Mouse (Mus musculus) midbrain, postnatal 0 days (tissue): ENCODE results near the gene S100a6. TPM values are rescaled to one million over a fixed set of nuclear protein-coding genes. Genes with fewer than 3 reads are reported as not detected.

Experiments used
- ATAC-seq: fragments of 200-750 bp; cut with Nextera tagmentation; 2 replicates; pipeline ENCODE4 v1.8.0; 2017; ENCODE audit warnings: moderate number of reproducible peaks, mild to moderate bottlenecking, moderate TSS enrichment, moderate library complexity; ENCODE audit not compliant: low FRiP score
- DNase-seq: peaks from one replicate; pipeline ENCODE4 v3.0.0-alpha.2; 2015; ENCODE audit warnings: low spot score
- H3K27ac ChIP-seq: fragments of 300-500 bp; sonication (generic); 2 replicates; pipeline ENCODE4 v1.5.1; 2014; ENCODE audit warnings: low read depth, mild to moderate bottlenecking, low read length, mixed read lengths
- H3K27me3 ChIP-seq: fragments of 300-500 bp; sonication (generic); 2 replicates; pipeline ENCODE4 v1.6.1; 2014; ENCODE audit warnings: low read length, control low read depth, mixed read lengths; ENCODE audit not compliant: insufficient read depth
- H3K36me3 ChIP-seq: fragments of 300-500 bp; sonication (generic); 2 replicates; pipeline ENCODE4 v1.6.1; 2014; ENCODE audit warnings: low read length, control low read depth, mixed read lengths; ENCODE audit not compliant: insufficient read depth
- H3K4me1 ChIP-seq: fragments of 300-500 bp; sonication (generic); 2 replicates; pipeline ENCODE4 v1.6.1; 2014; ENCODE audit warnings: mild to moderate bottlenecking, control low read depth, antibody characterized with exemption, low read length, mixed read lengths; ENCODE audit not compliant: insufficient read depth
- H3K4me2 ChIP-seq: fragments of 300-500 bp; sonication (generic); 2 replicates; pipeline ENCODE4 v1.6.1; 2014; ENCODE audit warnings: low read depth, mild to moderate bottlenecking, low read length, mixed read lengths; ENCODE audit not compliant: poor library complexity, severe bottlenecking
- H3K4me3 ChIP-seq: fragments of 300-500 bp; sonication (generic); 2 replicates; pipeline ENCODE4 v1.5.1; 2014; ENCODE audit warnings: low read depth, mild to moderate bottlenecking, low read length, moderate library complexity
- H3K9ac ChIP-seq: fragments of 300-500 bp; sonication (generic); replicated peaks from 2 replicates; pipeline ENCODE4 v1.6.1; 2014; ENCODE audit warnings: mild to moderate bottlenecking, low read length, moderate library complexity, mixed read lengths; ENCODE audit not compliant: poor library complexity, severe bottlenecking
- H3K9me3 ChIP-seq: fragments of 300-500 bp; sonication (generic); 2 replicates; pipeline ENCODE4 v1.6.1; 2016; ENCODE audit warnings: low read length, control low read depth
- CTCF ChIP-seq: IDR thresholded peaks from 2 replicates; pipeline ENCODE4 v1.5.1; 2016; ENCODE audit warnings: antibody characterized with exemption, mild to moderate bottlenecking
- WGBS: fragments of 180-500 bp; shearing (Covaris S2); extraction: QIAGEN DNeasy Blood & Tissue Kit; methylation state at CpG from one replicate; pipeline ENCODE4 v1.1.7; 2014; 5-methylcytosine and 5-hydroxymethylcytosine counted together
- polyA plus RNA-seq: library from polyadenylated mRNA; unstranded; fragments of >200 nt; fragmentation: Nextera tagmentation; extraction: Ambion mirVana; gene quantifications from 2 replicates; pipeline ENCODE4 v1.2.1, GENCODE M21; 2015
- total RNA-seq: library from RNA; depleted of rRNA; stranded (reverse); fragments of >200 nt; gene quantifications from 2 replicates; pipeline ENCODE4 v1.2.3, GENCODE M21; 2014

The S100a6 gene
- total and polyA plus RNA-seq, 2 experiments from 2014 or later: 13.8 to 50.9 TPM

DNA sequence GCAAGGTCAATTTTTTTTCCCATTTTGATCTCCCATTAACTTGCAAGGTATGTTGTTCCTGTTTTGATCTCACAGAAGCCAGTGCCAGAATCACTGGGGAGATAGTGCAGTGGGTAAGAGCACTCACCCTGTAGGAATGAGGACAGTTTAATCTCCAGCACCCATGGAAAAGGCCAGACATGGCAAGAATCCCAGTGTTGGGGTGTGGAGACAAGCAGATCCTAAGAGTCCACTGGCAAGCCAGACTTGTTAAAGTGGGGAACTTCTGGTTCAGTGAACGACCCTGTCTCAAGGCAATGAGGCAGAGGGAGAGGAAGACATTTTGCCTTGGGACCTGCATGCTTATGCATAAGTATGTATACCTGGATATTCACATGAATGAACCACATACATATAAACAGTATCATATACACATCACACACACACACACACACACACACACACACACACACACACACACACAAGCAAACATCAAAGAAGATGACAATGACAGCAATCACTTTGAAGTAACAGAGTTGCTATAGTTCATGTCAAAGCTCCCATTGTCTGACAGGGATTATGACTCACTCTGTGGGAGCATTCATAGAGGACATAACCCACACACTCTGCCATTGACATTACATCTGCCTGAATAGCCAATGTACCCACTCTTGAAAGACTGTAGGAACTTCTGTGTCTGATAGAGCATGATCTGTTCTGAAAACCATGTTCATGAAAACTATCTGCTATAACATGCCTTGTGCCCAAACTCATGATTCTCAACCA lies 26.0 kb downstream of the S100a6 start:
- no peak overlapping the region for H3K27ac ChIP-seq
- TF ChIP-seq CTCF: no peak
- H3K9ac ChIP-seq: no peak overlapping the region
- no peaks in the 10 kb centered on the region for H3K27me3 ChIP-seq
- WGBS: 53% methylated on average over 1 of the region's 1 CpGs
- H3K4me3 ChIP-seq: no peak overlapping the region
- H3K9me3 ChIP-seq: no peaks in the 10 kb centered on the region
- DNase-seq (no peak), ATAC-seq (no peak)
- no peaks in the 10 kb centered on the region for H3K4me1 ChIP-seq
- no peak overlapping the region for H3K4me2 ChIP-seq
- H3K36me3 ChIP-seq: no peaks in the 10 kb centered on the region

DNA sequence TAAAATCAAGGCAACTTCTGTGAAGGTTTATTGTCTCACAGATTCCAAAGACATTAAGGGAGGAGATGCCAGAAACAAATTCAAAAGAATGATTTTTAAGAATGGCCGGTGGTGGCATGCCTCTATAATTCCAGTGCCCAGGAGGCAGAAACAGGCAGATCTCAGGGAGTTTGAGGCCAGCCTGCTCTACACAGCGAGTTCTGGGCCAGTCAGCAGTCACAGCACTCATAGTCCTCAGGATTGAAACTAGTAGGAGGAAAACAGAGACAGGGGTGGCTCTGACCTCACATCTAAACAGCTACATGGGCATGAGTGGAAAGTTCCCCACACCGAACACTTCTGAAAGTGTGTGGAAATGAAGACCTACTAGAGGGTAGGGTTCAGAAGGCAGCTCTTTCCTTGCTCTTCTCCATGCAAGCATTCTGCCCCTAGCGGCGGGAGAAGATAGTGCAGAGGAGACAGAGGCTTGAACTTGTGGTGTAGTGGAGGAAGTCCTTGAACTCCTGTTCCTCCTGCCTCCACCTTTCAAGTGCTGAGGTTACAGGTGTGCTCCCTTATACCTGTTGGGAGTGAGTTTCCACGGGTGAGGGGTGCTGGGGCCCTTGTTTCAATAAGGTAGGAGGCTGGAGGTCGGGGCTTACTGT lies 27.0 kb downstream of the S100a6 start:
- Histone ChIP-seq H3K9me3 (no peaks in the 10 kb centered on the region), H3K4me3 (no peak overlapping the region), H3K36me3 (no peaks in the 10 kb centered on the region), H3K4me1 (no peaks in the 10 kb centered on the region), H3K4me2 (no peak overlapping the region), H3K9ac (no peak overlapping the region), H3K27ac (no peak overlapping the region), H3K27me3 (no peaks in the 10 kb centered on the region)
- DNase-seq (no peak), ATAC-seq (no peak)
- TF ChIP-seq CTCF: peak; percentile 57
- 56% methylated on average over 7 of the region's 7 CpGs for WGBS

DNA sequence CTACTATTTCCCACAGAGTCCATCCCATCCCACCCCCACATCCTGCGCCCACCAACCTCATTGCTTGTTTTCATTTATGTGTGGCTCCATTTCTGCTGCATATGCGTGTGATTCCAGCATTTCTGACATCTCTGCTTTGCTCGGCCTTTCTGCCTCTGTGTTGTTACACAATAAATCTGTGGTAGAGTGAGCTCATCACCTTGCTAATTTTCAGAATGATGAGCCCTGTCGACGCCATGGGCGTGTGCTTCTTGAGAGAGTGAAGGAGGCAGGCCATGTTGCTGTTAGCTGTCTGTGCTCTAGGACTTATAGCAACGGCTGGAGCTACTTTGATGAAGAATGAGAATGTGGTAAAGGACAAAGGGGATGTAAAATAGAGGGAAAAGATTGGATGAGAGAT lies 28.3 kb downstream of the S100a6 start:
- H3K9me3 ChIP-seq: no peaks in the 10 kb centered on the region
- no peaks in the 10 kb centered on the region for H3K36me3 ChIP-seq
- H3K4me1 ChIP-seq: no peaks in the 10 kb centered on the region
- no peak overlapping the region for H3K9ac ChIP-seq
- 87% methylated on average over 7 of the region's 7 CpGs for WGBS
- no peaks in the 10 kb centered on the region for H3K27me3 ChIP-seq
- TF ChIP-seq CTCF: no peak
- DNase-seq: no peak
- H3K27ac ChIP-seq: no peak overlapping the region
- H3K4me2 ChIP-seq: no peak overlapping the region
- H3K4me3 ChIP-seq: no peak overlapping the region
- ATAC-seq: no peak

DNA sequence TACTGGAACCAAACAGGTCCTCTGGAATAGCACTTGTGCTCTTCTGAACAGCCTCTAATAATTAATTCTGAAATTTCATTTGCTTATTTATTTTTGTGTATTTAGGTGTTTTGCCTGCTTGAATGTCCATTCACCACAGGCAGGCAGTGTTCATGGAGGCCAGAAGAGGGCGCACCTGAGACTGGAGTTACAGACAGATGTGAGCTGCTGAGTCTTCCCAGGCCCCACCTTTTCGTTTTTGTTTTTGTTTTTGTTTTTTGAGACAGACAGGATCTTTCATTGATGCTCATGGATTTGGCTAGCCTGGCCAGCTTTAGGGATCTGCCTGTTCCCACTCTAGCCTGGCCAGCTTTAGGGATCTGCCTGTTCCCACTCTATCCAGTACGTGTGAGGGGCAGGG lies 31.5 kb downstream of the S100a6 start:
- H3K27me3 ChIP-seq: no peaks in the 10 kb centered on the region
- no peak for ATAC-seq
- no peak for DNase-seq
- no peaks in the 10 kb centered on the region for H3K36me3 ChIP-seq
- 49% methylated on average over 3 of the region's 3 CpGs for WGBS
- no peak overlapping the region for H3K27ac ChIP-seq
- peak; percentile 55 for TF ChIP-seq CTCF
- no peak overlapping the region for H3K4me2 ChIP-seq
- H3K9me3 ChIP-seq: no peaks in the 10 kb centered on the region
- H3K4me1 ChIP-seq: no peaks in the 10 kb centered on the region
- H3K9ac ChIP-seq: no peak overlapping the region
- no peak overlapping the region for H3K4me3 ChIP-seq

DNA sequence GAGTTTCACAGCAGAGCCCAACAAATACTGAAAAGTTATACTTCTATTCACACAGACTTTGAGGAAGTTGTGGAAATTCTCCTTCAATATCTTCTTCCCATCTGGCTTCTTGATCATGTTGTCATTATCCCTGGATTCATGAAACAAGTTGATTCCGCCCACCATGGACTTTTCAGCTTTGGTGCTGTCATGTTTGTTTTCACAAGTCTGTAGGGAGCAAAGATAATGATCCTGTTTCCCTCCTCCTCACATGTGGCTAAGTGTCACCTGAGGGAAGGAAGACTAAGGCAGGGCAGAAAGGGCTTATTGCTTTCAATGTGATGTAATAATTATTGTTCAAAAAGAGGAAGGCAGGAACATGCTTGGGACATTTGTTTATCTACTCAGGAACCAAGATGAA lies 34.6 kb downstream of the S100a6 start:
- H3K4me1 ChIP-seq: no peaks in the 10 kb centered on the region

DNA sequence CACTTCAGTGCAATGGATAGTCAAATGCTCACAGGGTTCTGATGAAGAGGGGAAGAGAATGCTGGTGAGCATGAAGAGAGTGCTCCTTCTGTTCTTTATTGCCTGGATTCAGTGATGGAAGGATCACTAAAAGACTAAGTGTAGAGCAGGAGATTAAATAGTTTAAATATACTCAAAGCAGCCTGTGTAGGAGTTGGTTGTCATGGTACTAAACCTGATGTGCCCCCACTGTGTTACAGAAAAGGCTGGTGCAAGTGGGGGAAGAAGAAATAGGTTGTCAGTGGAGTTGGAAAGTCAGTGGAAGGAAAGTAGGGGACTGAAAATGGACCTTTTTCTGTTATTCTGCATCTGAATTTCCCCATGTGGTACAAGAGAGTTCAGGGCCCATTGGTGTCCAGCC lies 36.3 kb downstream of the S100a6 start:
- no peak for DNase-seq

More for the DNA sequence above, 34.6 kb downstream of the S100a6 start:
- no peaks in the 10 kb centered on the region for H3K9me3 ChIP-seq
- no peak overlapping the region for H3K4me2 ChIP-seq
- no peak overlapping the region for H3K27ac ChIP-seq
- WGBS: 91% methylated on average over 1 of the region's 1 CpGs
- no peak for ATAC-seq
- no peak overlapping the region for H3K4me3 ChIP-seq
- no peaks in the 10 kb centered on the region for H3K36me3 ChIP-seq
- no peak for TF ChIP-seq CTCF
- no peak for DNase-seq
- H3K9ac ChIP-seq: no peak overlapping the region
- no peaks in the 10 kb centered on the region for H3K27me3 ChIP-seq

More for the DNA sequence above, 36.3 kb downstream of the S100a6 start:
- ATAC-seq: no peak
- Histone ChIP-seq H3K36me3 (no peaks in the 10 kb centered on the region), H3K9ac (no peak overlapping the region), H3K9me3 (no peaks in the 10 kb centered on the region), H3K4me3 (no peak overlapping the region), H3K27ac (no peak overlapping the region), H3K27me3 (no peaks in the 10 kb centered on the region), H3K4me1 (no peaks in the 10 kb centered on the region), H3K4me2 (no peak overlapping the region)
- no peak for TF ChIP-seq CTCF
